Mouse (Mus musculus) spleen, postnatal 36 days (tissue): Measurements from ENCODE around the gene Gltpd2.
"Not testable (repeated sequence)": the region's sequence is repeated elsewhere in the genome, so short reads cannot be mapped to it uniquely, and the experiment has no call there.

Experiments used
- DNase-seq, 2 experiments: peaks; one replicate each; pipeline ENCODE4 v3.0.0; 2022; ENCODE audit warnings: low spot score in 2 of 2, mixed read lengths in 1 of 2

Gltpd2 gene

DNA sequence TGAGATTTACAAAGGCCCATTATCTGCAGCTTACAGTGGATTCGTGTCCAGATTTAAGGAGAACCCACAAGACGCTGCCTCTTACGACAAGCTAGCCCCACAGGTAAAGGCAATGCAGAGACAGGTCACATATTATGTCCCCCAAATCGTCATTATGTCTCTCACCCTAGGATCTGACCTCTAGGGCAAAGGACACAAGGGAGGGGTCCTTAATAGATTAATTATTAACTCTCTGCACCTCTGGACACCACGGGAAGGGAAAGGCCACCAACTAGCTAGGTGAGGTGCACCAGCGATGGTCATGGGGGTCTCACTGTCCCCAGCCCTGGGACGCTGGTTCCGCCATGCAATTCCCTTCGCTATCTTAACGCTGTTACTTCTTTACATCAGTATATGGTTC is at the start of gene Gltpd2:
TSS of gene Gltpd2 (plus strand) at position 274 of the 400 bp plus-strand sequence.
- no peak for DNase-seq

DNA sequence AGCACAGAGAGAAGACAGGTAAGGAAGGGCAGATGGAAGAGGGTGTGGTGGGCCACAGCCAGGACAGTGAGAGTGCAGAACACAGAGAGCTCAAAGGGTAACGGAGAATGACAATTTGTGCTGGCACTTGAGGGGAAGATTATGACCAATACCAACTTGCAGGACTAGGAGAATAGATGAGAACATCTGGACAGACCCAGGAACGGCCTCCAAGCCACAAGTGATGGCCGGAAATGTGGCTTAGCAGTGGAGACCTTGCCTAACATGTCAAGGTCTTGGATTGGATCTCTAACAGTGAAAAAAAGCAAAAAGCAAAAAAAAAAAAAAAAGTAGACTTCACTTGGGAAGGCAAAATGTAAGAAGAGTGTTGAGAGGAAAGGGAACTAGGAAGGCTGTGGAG is 49.2 kb upstream of the Gltpd2 start:
- DNase-seq, result no peak

DNA sequence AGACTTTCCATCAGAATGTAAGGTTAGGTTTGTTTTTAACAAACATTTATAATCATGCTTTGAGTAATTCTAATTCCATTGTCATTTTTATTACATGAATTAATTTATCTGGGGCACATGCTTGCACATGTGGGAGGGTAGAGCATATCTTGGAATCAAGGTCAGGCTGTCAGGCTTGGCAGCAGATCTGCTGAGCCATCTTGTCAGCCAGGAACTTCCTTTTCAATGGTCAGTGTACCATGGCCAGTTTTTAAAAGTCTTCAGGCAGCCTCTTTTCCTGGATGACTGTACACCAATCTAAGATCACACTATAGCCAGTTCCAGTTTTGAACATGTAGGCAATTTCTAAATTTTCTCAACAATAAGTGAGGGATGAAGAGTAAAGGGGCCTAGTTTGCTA is 46.3 kb upstream of the Gltpd2 start:
- DNase-seq, result no peak

DNA sequence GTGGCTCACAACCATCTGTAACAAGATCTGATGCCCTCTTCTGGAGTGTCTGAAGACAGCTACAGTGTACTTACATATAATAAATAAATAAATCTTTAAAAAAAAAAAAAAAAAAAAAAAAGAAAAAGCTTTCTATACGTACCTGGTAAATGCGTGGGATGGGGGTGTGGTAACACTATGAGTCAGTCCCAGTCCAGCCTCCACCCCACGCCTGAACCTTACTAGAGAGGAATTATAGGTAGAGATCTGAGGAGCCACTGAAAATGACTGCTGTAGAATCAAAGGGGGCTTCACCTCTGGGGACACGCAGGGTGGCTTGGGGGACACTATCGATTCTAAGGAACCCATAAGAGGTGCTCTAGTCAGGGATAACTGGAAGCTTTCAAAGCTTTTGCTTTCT is 45.7 kb upstream of the Gltpd2 start:
- DNase-seq, result not testable (repeated sequence)

DNA sequence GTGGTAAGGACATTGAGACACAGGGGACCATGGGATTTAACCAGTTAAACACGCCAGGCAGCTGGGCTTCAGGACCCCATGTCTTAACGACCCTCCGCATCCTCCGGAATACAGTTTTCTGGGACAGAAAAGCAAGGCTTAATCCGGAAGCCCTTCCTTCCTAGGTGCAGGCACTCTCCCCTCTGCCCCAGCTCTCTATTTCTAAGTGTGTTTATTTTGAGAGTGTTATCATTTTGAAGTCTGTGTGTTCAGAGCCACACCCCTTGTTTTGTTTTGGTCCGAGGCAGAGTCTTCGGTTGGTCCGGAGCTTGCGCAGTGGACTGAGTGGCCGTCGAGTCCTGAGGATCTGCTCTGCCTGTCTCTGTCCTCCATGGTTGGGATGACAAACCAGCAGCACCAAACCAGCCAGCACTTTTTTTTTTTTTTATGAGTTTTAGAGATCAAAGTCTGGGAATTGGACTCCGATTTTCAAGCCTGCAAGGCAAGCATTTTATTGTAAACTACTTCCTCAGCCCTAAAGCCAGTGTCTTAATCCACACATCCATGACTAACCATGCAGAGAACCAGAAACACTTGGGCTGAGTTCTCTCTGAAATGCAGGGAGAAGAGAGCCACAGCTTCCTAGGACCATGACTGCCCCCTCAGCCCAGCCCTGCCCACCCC is 44.0 kb upstream of the Gltpd2 start:
- DNase-seq, result no peak

DNA sequence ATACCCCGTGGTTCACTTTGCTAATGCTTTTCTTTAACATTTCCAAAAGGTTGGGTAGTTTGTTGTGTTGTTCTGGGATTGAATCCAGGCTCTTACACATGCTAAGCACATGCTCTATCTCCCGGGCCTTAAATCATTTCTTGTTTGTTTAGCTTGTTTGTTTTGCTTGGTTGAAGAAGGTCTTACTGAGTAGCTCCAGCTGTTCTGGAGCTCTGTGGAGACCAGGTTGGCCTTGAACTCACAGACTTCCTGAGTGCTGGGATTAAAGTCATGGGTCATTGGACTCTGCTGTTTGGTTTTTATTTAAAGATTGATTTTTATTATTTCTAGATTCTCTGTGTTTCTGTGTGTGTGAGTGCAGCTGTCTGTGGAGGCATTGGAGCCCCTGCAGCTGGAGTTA is 33.5 kb upstream of the Gltpd2 start:
- no peak for DNase-seq

DNA sequence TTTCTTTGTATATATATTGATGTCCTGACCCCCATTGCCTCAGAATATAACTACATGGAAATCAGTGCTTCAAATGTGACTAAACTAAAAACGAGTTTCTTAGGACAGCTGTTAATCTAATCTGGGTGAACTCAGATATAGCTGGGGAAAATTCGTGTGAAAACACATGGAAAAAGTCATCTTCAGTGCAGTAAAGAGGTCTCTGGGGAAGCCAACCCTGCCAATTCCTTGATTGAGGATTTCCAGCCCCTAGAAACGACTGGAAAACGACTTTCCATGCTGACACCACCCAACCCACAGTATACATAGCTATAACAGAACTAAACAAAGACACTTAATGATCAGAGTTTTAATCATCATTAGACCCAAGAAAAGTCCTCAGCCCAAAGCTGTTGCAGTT is 31.2 kb upstream of the Gltpd2 start:
- no peak for DNase-seq

DNA sequence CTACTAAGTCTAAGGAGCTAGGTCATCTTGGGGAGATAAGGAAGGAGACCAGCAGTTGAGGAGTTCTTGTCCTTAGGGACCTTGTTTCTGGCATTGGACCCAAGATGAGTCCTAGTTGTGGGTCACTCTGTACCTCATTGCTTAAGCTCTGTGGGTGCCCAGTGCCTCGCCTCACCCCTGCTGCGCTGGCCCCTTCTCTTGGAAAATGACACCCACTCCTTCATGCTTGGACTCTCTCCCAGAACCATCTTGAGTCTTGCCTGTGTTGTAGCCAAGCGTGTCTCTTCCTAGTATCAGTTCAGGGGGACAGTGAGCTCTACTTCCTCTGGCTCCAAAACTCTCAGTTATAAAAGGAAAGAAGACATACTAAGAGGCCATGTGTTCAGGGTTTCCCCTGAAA is 29.9 kb upstream of the Gltpd2 start:
- DNase-seq, result no peak

DNA sequence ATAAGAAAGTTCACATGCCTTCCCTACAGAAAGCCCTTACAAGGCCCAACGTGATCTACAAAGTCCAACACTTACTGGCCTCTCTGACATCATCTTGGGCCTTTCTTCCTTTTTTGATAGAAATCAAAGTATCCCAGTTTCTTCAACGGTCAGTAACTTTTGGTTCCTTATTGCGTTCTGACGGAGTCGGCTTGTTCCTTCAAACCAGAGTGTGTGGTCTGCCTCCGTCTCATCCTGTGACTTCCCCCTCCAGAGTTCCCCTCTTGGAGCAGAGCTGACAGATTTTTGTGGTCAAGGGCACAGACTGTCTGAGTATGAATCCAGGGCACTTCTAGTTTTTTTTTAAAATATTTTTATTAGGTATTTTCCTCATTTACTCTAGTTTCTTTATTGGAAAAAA is 29.3 kb upstream of the Gltpd2 start:
- peak; percentile 16 to 39 for DNase-seq

DNA sequence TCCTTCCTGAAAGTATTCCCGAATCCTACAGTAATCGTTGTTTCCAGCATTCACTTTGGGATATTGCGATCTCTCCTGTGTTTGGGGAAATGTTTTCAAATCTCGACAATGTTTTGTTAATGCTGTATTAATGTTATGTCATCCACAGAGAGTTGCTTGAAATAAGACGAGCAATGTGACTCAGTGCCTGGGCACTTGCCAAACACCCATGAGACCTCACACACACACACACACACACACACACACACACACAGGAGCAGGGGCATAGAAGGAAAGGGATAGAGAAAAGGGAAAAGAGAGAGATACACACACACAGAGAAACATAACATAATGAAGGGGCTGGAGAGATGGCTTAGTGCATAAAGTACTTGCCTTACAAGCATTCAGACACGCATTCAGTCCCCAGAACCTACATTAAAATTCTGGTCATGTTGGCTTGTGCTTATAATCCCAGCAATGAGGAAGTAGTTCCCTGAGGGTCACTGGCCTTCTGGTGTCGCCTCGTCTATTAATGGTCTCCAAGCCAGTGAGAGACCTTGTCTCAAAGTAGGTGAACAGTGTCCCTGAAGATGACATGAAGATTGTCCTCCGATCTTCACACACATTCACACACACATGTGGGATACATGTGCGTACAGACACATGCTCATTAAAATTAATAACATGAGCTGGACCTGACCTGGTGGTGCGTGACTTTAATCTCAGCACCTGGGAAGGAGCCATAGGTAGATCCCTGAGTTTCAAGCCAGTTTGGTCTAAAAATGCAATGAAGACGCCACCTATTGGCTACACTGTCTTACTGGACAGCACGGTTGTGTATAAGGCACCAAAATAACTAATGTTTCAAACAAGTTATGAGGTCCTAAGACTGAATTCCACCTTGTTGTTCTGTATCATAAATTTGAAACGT is 19.2 kb upstream of the Gltpd2 start:
- no peak for DNase-seq

DNA sequence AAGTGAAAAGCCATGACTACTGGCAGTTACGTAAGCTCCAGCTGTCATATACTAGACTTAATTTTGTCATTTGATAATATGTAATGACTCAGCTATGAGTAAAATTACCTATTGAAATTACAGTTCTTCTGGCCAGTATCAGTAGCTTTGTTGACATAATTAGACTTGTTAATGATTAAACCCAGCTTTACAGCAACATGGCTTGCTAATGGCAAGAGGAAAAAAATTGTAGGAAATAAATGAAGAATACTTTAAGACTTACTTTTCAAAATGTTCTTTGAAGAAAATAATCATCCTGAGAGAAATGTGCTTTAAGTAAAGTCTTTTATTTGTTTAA is 18.6 kb upstream of the Gltpd2 start:
- DNase-seq, result no peak

DNA sequence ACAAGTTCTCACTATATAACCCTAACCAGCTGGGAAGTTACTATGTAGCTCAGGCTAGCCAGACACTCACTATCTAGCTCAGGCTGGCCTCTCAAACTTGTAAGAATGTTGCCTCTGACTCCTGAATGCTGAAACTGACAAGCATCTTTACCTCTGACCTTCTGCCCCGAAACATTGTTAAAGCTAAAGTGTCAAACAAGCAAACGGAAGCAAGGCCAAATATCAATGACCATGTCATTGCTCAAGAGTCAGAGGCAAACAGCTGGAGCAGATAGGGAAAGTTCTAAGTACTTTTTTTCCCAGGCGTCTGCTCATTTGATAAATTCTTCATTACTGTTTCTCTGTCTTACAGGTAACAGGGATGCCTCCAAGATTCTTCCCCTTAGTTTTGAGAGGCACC is 17.0 kb upstream of the Gltpd2 start:
- DNase-seq, result no peak

DNA sequence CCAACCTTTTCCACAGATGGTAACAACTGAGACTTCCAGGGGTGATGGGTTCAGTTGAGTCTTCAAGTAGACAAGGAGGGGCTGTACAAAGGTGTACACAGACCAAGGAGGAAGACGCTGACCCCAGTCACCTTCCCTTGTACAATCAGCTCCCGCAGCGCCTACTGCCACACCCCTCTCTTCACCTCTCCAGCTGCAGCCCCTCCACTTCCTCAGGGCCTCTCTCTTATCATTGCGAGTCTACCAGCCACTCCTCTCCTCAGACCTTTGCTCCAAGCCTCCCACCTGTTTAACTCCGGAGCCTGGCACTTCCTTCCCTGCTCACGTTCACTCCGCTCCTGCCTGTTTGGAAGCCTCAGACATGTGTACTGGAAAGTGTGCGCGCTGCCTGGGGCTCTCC is 14.0 kb upstream of the Gltpd2 start, which contains the start of gene Tm4sf5:
TSS of gene Tm4sf5 (plus strand) at position 275 of the 400 bp plus-strand sequence.
- DNase-seq, result no peak

DNA sequence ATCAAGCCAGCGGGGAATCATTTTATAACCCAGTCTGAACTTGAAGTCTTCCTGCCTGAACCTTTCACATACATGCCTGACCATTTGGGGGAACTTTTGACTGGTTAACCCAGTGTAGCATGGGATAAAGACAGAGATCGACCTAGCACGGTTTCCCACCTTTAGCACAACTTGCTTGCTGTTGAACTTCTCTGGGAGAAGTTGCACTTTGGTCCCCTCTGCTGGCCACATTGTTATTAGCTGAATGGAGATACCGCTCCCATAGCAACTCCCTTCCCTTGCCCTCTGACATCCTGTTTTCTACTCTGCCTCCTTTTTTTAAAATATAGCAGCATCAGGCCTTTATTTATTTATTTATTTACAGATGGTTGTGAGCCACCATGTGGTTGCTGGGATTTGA is 12.6 kb upstream of the Gltpd2 start:
- peak; percentile 70 to 71 for DNase-seq

DNA sequence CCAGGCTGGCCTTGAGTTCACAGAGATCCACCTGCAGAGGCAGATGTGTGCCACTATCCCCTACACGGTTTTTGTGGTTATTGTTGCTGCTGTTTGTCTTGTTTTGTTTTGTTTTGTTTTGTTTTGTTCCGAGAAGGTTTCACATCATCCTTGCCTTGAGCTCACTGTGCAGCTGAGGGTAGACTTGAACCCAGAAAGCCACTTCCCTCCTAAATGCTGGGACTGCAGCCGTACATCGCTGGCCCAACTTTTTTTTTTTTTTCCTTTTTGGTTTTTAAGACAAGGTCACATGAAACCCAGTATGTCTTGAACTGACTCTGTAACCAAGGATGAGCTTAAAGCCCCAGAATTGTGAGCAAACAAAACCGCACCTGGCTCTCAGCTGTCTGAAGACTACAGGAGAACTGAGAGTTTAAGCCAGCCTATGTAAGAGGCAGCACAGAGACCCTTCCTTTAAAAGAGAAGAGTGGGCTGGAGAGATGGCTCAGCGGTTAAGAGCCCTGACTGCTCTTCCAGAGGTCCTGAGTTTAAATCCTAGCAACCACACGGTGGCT is 12.0 kb upstream of the Gltpd2 start:
- DNase-seq, result no peak

DNA sequence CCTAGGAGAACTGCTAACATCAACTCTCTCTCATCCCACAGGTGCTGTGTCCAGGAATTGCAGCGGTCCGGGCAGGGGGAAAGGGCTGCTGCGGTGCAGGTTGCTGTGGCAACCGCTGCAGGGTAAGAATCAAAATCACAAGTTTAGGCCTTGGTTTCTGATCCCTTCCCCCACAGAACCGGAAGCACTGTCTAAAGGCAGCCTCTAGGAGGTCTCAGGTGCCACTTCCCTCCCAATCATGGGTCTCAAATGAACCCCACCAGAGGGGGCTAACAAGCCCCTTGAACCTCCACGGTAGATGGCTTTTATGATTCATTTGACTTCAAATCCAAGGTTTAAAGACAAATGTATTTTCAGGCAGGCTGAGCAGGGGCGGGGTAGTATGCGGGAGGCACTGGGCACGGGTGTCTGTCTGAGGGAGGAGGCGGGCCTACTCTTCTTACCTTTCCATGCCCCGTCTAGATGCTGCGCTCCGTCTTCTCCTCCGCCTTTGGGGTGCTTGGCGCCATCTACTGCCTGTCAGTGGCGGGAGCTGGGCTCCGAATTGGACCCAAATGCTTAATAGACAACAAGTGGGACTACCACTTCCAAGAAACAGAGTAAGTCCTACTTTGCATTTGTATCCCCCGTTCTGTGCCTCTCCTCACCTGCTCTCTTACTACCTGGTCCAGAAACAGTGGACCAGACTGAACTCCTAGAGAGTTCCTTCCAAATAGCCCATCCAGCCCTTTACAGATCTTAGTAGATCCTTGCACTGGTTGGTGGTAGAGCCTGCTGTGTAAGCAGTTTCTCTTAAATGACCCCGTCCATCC is 9.0 kb upstream of the Gltpd2 start:
- DNase-seq, result peak; percentile 39 to 42

DNA sequence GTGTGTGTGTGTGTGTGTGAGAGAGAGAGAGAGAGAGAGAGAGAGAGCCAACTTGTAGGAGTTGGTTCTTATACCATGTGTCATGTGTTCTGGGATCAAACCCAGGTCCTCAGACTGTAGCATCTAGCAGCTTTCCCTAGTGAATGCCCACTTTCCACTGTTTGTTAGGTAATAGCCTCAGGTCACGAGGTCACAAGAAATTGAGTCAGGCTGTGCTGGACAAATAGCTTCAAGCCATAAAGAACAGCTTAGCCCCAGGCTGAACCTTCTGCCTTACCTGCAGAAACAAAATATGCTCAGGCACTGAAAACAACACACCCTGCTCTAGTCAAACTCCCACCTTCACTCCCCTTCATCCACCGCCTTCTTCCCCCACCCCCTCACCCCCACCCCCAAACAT is 7.8 kb upstream of the Gltpd2 start:
- DNase-seq, result no peak

DNA sequence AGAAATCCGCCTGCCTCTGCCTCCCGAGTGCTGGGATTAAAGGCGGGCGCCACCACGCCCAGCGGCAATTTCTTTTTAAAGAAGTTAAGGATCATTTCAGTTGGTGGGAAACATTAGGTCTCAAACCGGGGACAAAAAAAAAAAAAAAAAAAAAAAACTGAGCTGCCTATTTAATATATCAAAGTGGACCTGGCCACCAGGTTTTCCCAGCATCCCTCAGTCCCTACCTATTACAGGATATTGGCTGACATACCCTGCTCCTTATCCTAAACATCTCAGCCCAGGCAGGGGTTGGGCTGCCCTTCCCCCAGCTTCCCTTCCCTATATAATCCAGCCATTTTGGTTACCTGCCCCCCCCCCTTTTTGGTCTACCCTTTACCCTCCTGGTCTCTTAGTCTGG is 7.2 kb upstream of the Gltpd2 start:
- no peak for DNase-seq

DNA sequence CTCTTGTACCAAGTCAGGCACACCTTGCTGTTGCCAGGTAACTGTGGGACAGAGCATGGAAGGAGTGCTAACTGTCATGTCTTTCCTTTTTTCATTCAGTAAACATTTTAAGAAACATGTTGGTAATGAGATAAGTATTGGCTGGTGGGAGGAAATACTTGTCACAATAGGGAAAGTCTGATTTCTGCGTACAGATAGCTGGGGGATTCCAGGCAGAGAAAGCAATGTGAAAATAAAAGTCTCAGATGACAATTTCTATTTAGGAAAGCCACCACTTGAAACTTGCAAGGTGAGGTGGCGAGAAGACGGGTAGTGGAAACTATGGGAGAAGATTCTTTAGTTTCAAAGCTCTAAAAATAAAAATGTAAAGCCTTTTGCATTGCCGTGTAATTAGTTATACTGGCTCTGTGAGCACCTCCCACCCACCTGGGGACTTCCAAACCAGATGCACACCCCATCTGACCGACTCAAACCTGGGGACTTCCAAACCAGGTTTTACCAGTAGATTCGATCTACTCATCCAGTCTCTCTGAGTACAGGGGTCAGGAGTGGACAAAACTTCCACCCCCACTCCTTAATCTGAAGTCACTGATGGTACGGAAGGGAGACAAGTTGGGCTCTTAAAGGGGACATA is 6.2 kb upstream of the Gltpd2 start:
- no peak for DNase-seq

DNA sequence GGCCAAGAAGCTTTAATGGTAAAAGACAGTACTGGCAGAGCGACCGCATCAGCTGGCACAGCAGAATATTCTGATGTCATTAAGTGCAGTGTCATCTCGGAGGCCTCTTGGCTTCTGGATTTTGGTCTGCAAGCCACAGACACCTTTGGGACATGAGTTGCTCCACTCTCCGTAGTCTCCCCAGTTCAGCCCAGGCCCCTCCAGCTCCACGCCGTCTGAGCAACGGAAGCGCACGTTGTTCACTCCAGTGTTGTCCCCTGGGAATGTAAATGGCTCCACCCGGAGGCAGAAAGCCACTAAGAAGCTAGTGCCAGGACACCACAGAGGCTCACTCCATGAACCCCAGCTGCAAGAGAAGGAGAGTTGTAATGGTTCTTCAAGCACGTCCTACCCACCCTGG is 5.5 kb upstream of the Gltpd2 start:
- DNase-seq, result no peak

DNA sequence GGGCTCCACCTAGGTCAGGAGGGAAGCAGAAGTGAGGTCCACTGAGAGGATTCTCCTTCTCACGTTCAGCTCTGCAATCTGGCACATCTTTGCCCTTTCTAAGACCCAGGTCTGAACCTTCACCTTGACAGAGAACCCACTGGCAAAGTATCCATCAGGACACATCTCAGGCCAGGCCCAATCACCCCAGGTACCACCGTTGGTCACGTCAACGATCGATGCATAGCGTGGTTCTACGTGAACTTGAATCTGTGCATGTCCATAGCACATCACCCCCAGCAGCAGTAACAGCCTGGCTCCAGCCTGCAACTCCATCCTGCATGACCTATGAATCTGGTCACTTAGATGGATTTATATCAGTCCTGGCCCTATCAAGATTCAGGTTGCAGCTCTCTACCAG is 4.7 kb upstream of the Gltpd2 start, which contains the start of gene Vmo1:
TSS of gene Vmo1 (minus strand) at position 329 of the 400 bp plus-strand sequence.
- no peak for DNase-seq

DNA sequence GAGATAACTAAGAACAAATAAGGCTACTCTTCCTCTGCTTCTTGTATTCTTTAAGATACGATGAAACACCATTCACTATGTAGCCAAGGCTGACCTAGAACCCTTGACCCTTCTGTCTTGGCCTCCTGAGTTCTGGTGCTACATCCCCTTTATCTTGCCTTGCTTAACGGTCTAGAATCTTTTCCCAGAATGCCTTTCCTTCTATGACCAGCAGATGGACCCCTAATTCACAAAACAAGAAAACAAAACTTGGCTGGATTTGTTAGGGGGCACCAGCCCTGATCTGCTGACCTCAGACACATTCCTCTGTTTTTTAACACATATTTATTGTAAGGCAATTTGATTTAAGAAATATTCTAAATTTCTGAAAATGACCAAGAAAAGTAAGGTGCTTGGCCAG is 2.6 kb upstream of the Gltpd2 start:
- peak in 1 of 2 experiments; percentile 47 for DNase-seq
